Mouse (Mus musculus): ENCODE data around the gene Ube2c. TPM values are rescaled to one million over a fixed set of nuclear protein-coding genes. Genes with fewer than 3 reads are reported as not detected.

Gene Ube2c
- polyA plus RNA-seq, 1 experiment from 2014 or later = 208 TPM

DNA sequence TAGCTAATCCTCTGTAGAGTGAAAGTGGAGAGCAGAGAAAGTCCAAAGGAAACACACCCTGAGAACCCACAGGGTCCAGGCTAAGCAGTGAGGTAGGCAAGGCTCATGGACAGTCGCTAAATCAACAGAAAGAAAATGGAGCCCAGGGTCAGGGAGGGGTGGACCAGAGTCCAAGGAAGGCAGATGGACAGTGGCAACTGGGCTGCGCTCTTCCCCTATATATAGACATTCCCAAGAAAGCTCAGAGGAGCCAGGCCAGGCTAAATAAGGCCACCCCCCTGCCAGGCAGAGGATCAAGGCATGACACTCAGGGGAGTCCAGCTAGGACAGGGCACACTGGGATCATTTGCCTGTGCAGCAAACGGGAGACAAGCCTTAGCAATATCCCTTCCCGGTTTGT is 12.2 kb downstream of the Ube2c start:
- no peak for ATAC-seq
- H3K27ac ChIP-seq = no peak overlapping the region
- no peaks in the 10 kb centered on the region for H3K36me3 ChIP-seq
- no peak overlapping the region for H3K4me2 ChIP-seq (replicated peaks)
- peaks cover 18% of the 10 kb centered on the region for H3K4me1 ChIP-seq (replicated peaks)
- 76% methylated on average over 4 of the region's 4 CpGs for WGBS
- H3K9me3 ChIP-seq = no peaks in the 10 kb centered on the region
- peaks cover 12% of the 10 kb centered on the region; the same call in 1 of the 2 replicates for H3K27me3 ChIP-seq
- H3K4me3 ChIP-seq (replicated peaks) = no peak overlapping the region
- no peak overlapping the region for H3K9ac ChIP-seq (replicated peaks)

DNA sequence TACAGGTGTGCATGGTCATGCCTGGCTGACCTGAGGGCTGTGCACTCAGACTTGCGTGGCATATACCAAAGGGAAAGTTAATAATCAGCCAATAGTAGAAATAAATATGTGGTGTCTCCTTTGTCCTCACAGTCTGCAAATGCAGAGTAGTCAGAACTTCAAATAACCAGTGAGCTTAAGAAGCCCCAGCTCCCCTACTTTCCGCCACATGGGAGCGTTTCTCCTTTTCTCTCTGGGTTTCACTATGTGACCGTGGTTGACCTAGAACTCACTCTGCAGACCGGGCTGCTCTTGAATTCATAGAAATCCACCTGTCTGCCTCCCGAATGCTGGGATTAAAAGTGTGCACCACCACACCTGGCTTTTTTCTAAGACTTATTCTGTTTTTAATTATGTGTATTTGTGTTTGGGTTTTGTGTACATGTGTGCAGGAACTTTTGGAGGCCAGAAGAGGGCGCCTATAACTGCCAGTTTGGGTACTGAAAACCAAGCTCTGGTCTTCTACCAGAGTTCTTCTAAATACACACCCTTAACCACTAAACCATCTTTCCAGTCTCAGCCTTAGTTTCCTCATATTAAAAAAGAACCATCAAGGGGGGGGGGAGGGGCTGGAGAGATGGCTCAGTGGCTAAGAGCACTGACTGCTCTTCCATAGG is 14.4 kb downstream of the Ube2c start:
- Histone ChIP-seq H3K36me3 (peaks cover 3% of the 10 kb centered on the region; the same call in 1 of the 2 replicates), H3K27me3 (peaks cover 12% of the 10 kb centered on the region; the same call in 1 of the 2 replicates), H3K4me1 (replicated peaks) (peaks cover 22% of the 10 kb centered on the region), H3K27ac (no peak overlapping the region), H3K9ac (replicated peaks) (no peak overlapping the region), H3K4me2 (replicated peaks) (no peak overlapping the region), H3K4me3 (replicated peaks) (no peak overlapping the region), H3K9me3 (no peaks in the 10 kb centered on the region)
- 76% methylated on average over 7 of the region's 7 CpGs for WGBS
- ATAC-seq = no peak

DNA sequence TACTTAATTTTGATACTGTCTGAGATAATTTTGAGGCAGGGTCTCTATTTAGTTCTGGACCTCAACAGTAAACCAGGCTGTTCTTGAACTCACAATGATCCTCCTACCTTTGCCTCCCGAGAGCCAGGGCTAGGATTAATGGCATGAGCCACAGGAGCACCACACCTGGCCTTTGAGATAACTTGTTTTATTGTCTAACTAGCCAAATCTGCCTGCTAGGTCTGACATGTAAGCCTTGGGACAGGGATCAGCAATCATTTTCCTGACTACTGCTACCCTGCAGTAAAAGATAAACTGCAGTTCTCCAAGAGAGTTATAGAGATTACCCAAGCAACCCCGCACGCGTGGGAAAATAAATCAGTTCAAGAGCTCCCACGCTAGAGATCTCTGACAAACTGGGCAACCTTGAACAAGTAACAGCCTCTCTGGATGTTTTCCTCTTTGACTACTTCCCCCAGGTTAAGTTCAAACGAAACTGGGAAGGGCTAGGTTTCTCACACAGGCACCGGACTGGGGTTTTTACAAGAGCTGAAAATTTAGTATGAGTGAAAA is 15.2 kb downstream of the Ube2c start:
- H3K9me3 ChIP-seq = no peaks in the 10 kb centered on the region
- peak overlapping the region; percentile 64 for H3K4me2 ChIP-seq (replicated peaks)
- WGBS = 21% methylated on average over 7 of the region's 7 CpGs
- no peak overlapping the region for H3K27ac ChIP-seq
- peaks cover 12% of the 10 kb centered on the region; the same call in 1 of the 2 replicates for H3K27me3 ChIP-seq
- peak overlapping the region; percentile 59 for H3K4me3 ChIP-seq (replicated peaks)
- peaks cover 22% of the 10 kb centered on the region for H3K4me1 ChIP-seq (replicated peaks)
- H3K36me3 ChIP-seq = peaks cover 8% of the 10 kb centered on the region
- no peak for ATAC-seq
- peak overlapping the region; percentile 65 for H3K9ac ChIP-seq (replicated peaks)

DNA sequence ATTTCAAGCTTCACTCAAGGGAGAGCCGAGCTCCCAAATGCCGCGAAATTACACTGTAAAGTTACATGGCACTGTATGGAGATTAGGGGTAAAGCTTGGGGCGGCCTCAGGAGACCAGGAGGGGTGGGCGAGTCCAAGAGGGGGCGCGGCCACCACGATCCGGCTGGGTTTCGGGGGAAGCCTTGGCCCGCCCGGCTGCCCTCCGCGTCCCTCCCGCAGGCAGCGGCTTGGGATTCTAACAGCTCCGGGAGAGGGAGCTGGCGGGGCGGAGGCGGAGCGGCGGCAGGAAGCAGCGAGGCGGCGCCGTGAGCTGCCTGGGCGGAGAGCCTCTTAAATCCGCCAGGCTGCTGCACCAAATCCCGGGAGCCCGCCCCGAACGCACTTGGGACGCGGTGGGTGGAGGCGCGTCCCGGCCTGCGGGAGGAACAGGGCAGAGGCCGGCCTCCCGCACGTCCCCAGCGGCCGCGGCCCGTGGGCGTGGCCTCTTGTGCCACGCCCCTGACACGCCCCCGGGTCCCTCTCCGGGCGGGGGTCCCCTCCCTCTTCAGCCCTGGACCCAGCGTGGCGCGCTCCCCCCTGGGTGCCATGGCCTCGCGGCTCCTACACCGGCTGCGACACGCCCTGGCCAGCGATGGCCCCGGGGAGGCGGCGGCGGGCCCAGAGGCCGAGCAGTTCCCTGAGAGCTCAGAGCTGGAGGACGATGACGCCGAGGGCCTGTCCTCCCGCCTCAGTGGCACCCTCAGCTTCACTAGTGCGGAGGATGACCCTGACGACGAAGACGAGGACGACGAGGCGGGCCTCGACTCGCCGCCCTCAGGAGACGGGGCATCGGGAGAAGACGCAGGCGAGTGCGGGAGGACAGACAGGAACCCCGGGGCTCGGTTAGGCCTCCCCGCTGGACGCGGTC is 16.0 kb downstream of the Ube2c start, which contains the start of gene Snx21:
Snx21 (plus strand) TSS at position 343 of the 907 bp plus-strand sequence.
- ATAC-seq = peak; percentile 87

DNA sequence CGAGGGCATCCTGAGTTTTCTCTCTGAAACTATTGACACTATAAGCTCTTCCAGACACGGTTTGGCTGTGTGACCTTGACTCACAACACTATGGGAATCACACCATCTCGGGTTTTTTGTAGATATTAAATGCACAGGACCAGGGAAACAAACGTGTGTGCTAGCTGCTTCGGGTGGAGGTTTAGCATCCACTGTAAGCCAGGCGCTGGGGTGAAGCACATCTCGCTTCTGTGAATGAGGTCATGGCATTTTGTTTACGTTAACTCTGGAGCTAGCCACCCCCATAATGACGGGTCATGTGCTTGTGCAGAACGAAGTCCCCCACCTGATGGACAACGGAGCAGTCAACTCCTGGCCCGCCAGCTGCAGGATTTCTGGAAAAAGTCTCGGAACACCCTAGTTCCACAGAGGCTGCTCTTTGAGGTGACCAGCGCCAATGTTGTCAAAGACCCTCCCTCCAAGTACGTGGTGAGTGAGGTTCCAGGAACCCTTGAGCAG is 16.7 kb downstream of the Ube2c start:
- peaks cover 12% of the 10 kb centered on the region; the same call in 1 of the 2 replicates for H3K27me3 ChIP-seq
- ATAC-seq = peak; percentile 28; the same call in 1 of the 2 replicates
- H3K36me3 ChIP-seq = peaks cover 22% of the 10 kb centered on the region
- no peak overlapping the region for H3K27ac ChIP-seq
- H3K9me3 ChIP-seq = no peaks in the 10 kb centered on the region
- H3K4me1 ChIP-seq (replicated peaks) = peaks cover 22% of the 10 kb centered on the region
- H3K4me3 ChIP-seq (replicated peaks) = peak overlapping the region; percentile 59
- peak overlapping the region; percentile 64 for H3K4me2 ChIP-seq (replicated peaks)
- WGBS = 14% methylated on average over 15 of the region's 15 CpGs
- H3K9ac ChIP-seq (replicated peaks) = peak overlapping the region; percentile 65

More for the DNA sequence above, 16.0 kb downstream of the Ube2c start, which contains the start of gene Snx21:
- Histone ChIP-seq H3K4me2 (replicated peaks) (peak within 1 kb of the TSS; percentile 64), H3K36me3 (peaks cover 15% of the 10 kb centered on the region), H3K27me3 (peaks cover 12% of the 10 kb centered on the region; the same call in 1 of the 2 replicates), H3K4me1 (replicated peaks) (peaks cover 22% of the 10 kb centered on the region), H3K9ac (replicated peaks) (peak within 1 kb of the TSS; percentile 65), H3K27ac (peak within 1 kb of the TSS; percentile 35; the same call in 1 of the 2 replicates), H3K9me3 (no peaks in the 10 kb centered on the region), H3K4me3 (replicated peaks) (peak within 1 kb of the TSS; percentile 59)
- WGBS = under 1% methylated on average over 82 of the region's 89 CpGs

DNA sequence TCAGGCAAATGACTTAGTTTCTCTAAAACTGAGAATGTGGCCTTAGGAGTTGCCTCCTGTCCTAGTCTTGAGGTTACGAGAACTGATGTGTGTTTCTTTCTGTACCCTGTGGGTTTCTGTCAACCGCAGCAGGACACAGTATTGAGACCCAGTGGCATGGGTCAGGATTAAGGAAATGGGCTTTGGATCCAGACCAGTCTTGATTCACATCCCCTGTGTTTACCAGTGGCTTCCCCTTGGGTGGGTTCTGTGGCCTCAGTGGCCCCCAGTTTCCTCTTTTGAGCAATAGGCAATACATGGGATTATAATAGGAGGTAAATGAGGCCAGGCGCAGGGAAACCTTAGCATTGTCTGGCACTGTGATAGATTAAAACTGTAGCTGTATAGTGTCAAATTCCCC is 17.3 kb downstream of the Ube2c start:
- Histone ChIP-seq H3K27ac (no peak overlapping the region), H3K4me2 (replicated peaks) (peak overlapping the region; percentile 64), H3K4me3 (replicated peaks) (no peak overlapping the region), H3K9me3 (no peaks in the 10 kb centered on the region), H3K36me3 (peaks cover 28% of the 10 kb centered on the region), H3K4me1 (replicated peaks) (peaks cover 22% of the 10 kb centered on the region), H3K27me3 (peaks cover 12% of the 10 kb centered on the region; the same call in 1 of the 2 replicates), H3K9ac (replicated peaks) (no peak overlapping the region)
- WGBS = 88% methylated on average over 3 of the region's 3 CpGs
- no peak for ATAC-seq

DNA sequence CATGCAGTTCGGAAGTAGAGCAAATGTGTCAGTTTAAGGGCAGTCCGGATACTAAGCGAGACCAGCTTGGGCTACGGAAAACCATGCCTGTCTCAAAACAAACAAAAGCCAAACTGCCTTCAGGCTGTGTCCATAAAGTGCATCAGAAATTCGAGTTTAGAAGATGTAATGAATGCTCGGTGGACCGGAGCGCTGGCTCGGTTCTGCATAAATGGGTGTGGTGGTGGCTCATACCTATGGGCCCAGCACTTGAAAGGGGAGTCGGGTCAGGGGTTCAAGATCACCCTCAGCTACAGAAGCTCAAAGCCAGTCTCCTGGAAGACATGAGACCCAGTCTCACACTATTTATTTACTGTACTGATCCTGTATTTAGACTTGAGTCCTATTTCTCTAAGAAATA is 18.1 kb downstream of the Ube2c start:
- peaks cover 9% of the 10 kb centered on the region; the same call in 1 of the 2 replicates for H3K27me3 ChIP-seq
- H3K27ac ChIP-seq = no peak overlapping the region
- ATAC-seq = no peak
- H3K9me3 ChIP-seq = no peaks in the 10 kb centered on the region
- WGBS = 85% methylated on average over 10 of the region's 10 CpGs
- H3K4me3 ChIP-seq (replicated peaks) = no peak overlapping the region
- H3K36me3 ChIP-seq = peaks cover 35% of the 10 kb centered on the region
- no peak overlapping the region for H3K9ac ChIP-seq (replicated peaks)
- peaks cover 22% of the 10 kb centered on the region for H3K4me1 ChIP-seq (replicated peaks)
- no peak overlapping the region for H3K4me2 ChIP-seq (replicated peaks)

DNA sequence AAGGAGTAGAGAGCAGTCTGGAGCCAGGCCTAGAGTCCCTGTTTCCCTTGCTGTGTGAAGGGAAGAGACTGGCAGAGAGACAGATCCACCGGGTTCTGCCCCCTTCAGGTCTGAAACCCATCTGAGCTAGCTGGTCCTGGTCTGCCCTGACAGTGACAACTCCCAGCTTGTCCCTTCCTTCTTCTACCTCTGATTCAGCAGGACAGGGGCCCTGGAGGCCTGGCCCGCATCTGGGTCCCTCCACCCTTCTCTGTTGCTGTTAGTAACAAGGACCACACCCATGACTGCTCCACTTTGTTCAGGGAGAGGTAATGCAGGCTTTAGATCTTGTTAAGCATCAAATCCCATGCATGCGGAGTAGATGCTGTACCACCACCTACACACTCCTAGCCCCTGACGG is 18.7 kb downstream of the Ube2c start:
- H3K9me3 ChIP-seq = no peaks in the 10 kb centered on the region
- H3K4me1 ChIP-seq (replicated peaks) = peaks cover 22% of the 10 kb centered on the region
- WGBS = 82% methylated on average over 4 of the region's 4 CpGs
- no peak overlapping the region for H3K27ac ChIP-seq
- no peak overlapping the region for H3K4me2 ChIP-seq (replicated peaks)
- H3K4me3 ChIP-seq (replicated peaks) = no peak overlapping the region
- no peak overlapping the region for H3K9ac ChIP-seq (replicated peaks)
- no peak for ATAC-seq
- H3K27me3 ChIP-seq = peaks cover 6% of the 10 kb centered on the region; the same call in 1 of the 2 replicates
- peaks cover 41% of the 10 kb centered on the region for H3K36me3 ChIP-seq

DNA sequence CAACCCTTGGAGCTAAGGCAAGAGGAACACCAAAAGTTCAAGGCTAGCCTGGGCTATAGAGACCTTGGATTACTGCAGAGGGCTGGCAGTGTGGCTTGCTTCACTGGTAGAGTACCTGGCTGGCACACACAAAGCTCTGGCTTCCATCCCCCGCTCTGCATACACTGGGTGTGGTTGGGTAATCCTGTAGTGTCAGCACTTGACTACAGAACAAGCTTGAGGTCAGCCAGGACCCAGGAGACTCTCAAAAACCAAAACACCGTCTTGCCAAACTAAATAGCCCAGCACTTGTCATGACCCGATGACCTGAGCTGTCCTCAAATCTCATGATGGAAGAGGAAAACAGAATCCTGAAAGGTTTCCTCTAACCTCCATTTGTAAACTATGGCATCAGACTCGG is 20.8 kb downstream of the Ube2c start:
- Histone ChIP-seq H3K4me3 (replicated peaks) (no peak overlapping the region), H3K36me3 (peaks cover 54% of the 10 kb centered on the region), H3K9ac (replicated peaks) (no peak overlapping the region), H3K9me3 (no peaks in the 10 kb centered on the region), H3K4me1 (replicated peaks) (peaks cover 14% of the 10 kb centered on the region), H3K27ac (no peak overlapping the region), H3K4me2 (replicated peaks) (no peak overlapping the region), H3K27me3 (no peaks in the 10 kb centered on the region)
- no peak for ATAC-seq
- WGBS = 91% methylated on average over 4 of the region's 4 CpGs

DNA sequence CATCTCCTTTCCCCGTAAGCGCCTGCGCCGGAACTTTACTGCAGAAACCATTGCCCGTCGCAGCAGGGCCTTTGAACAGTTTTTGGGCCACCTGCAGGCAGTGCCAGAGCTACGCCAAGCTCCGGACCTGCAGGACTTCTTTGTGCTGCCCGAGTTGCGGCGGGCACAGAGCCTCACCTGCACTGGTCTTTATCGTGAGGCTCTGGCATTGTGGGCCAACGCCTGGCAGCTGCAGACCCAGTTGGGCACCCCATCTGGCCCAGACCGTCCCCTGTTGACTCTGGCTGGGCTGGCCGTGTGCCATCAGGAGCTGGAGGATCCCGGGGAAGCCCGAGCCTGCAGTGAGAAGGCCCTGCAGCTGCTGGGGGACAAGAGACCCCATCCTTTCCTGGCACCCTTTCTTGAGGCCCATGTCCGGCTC is 22.2 kb downstream of the Ube2c start:
- H3K36me3 ChIP-seq = peaks cover 67% of the 10 kb centered on the region
- 94% methylated on average over 18 of the region's 18 CpGs for WGBS

DNA sequence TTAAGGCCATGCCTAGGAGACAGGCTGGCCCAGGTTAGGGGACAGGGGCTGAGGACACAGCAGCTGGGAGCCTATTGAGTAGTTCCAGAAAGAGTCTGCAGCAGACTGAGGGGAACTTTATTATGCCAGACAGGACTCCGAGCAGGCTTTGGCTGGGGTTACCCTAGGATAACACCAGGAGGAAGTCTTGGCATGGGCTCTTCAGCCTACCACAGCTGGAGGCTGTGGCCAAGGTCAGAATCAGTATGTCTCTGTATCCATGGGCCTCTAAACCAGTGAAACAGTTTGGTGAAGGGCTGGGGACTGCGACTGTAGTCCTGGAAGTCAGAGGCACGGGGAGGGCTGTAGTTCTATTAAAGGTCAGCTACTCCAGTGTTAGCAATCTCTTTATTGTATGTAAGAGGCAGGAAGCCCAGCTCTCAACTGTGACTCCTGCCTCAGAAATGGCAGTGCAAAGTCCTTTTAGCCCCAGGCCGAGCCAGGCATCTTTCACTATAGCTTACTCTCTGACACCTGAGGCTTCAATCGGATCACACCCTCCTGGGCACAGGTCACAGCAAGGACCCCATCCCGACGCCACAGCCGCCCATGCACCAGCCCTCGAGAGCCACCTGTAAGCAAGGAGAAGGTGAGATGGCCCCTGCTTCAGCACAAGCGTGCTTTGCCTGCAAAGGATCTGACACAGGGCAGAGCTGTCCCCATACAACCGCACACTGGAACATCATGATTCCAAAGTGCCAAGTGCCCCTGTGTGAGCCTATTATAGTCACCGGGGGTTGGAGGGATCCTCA is 22.9 kb downstream of the Ube2c start:
- WGBS = 95% methylated on average over 12 of the region's 12 CpGs
- H3K36me3 ChIP-seq = peaks cover 73% of the 10 kb centered on the region
- no peak overlapping the region for H3K4me2 ChIP-seq (replicated peaks)

More for the DNA sequence above, 22.2 kb downstream of the Ube2c start:
- Histone ChIP-seq H3K4me3 (replicated peaks) (no peak overlapping the region), H3K4me2 (replicated peaks) (no peak overlapping the region), H3K9ac (replicated peaks) (no peak overlapping the region), H3K9me3 (no peaks in the 10 kb centered on the region), H3K4me1 (replicated peaks) (peaks cover 4% of the 10 kb centered on the region), H3K27ac (no peak overlapping the region), H3K27me3 (no peaks in the 10 kb centered on the region)
- ATAC-seq = no peak

More for the DNA sequence above, 22.9 kb downstream of the Ube2c start:
- no peak overlapping the region for H3K4me3 ChIP-seq (replicated peaks)
- H3K27me3 ChIP-seq = no peaks in the 10 kb centered on the region
- no peak overlapping the region for H3K27ac ChIP-seq
- no peak for ATAC-seq
- no peak overlapping the region for H3K9ac ChIP-seq (replicated peaks)
- H3K4me1 ChIP-seq (replicated peaks) = no peaks in the 10 kb centered on the region
- H3K9me3 ChIP-seq = no peaks in the 10 kb centered on the region

Data from midbrain, embryonic 13.5 days (tissue).